Mouse (Mus musculus) brain, adult 10 weeks (tissue): ENCODE results near the gene Kazn. TPM values are rescaled to one million over a fixed set of nuclear protein-coding genes. Genes with fewer than 3 reads are reported as not detected.

Experiments used
- polyA plus RNA-seq: library from polyadenylated mRNA; stranded (reverse); fragments of 350-450 nt; fragmentation: Illumina TruSeq; extraction: RNeasy Lipid Tissue Mini Kit (QIAGEN cat#74804); gene quantifications from one replicate; pipeline ENCODE4 v1.2.3, GENCODE M21; 2015; ENCODE audit warnings: low read depth, low replicate concordance

The Kazn gene
- 65.9 TPM for polyA plus RNA-seq

GRCm38 (mm10) chr4:142239240-142240126 is at the start of gene Kazn:
Gene Kazn, minus strand, starts transcription at chr4:142239401.

GRCm38 (mm10) chr4:142084131-142084899 is 154.9 kb downstream of the Kazn start, which contains the start of gene Tmem51:
Gene Tmem51, minus strand, starts transcription at chr4:142084304.

Other genes with a start within 250 kb of the Kazn start
- 10.1 TPM for gene Fhad1, start 224.3 kb downstream of the Kazn start, polyA plus RNA-seq
- 6.1 TPM for gene Tmem51, start 155.1 kb downstream of the Kazn start, polyA plus RNA-seq